Mouse (Mus musculus) c-Kit-positive CD71-positive TER-119-positive erythroid progenitor cells, embryonic 14.5 days (primary cell): ENCODE data around the gene Lim2.

ENCODE experiments used
- DNase-seq: peaks from one replicate; pipeline ENCODE4 v3.0.0-alpha.2; 2013; ENCODE audit warnings: low spot score

Gene Lim2

DNA sequence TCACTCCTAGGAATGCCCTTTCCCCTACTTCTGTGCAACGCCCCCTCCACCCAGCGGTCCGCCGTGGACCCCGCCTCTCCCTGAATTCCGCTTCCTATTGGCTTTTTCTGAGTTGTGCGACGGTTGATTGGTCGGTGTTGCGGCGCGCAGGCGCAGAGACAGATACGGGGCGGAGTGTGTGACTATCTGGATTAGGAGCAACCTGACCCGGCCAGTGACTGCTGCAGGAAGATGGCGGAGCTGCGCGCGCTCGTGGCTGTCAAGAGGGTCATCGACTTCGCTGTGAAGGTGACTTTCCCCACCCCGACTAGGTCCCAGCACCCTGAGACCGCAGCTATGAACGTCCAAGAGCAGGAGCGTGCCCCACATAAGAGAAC, 16.4 kb downstream of the Lim2 start, which contains the start of the genes Etfb and Gm45233:
Gene Etfb (plus strand): TSS at position 167 of the 377 bp plus-strand sequence.
Gene Gm45233 (plus strand): TSS at position 212 of the 377 bp plus-strand sequence.
- peak; percentile 93 for DNase-seq

DNA sequence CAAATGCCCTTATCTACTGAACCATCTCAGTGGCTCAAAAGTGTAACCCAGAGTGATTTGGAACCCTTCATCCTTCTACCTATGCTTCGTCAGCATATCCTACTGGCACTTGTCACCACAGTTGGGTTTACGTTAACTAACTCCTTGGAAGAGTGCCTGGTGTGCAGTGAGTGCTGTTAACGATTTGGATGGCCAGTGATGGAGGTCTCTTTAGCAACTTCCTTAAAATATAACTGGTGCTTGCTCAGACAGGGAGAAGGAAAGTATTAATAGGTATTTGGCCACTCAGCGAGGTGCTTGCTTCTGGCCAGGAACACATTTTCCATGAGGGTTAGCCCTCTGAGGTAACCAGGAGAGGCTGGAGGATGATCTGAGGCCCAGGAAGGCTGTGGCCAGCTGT, 20.3 kb downstream of the Lim2 start:
- DNase-seq, result no peak

DNA sequence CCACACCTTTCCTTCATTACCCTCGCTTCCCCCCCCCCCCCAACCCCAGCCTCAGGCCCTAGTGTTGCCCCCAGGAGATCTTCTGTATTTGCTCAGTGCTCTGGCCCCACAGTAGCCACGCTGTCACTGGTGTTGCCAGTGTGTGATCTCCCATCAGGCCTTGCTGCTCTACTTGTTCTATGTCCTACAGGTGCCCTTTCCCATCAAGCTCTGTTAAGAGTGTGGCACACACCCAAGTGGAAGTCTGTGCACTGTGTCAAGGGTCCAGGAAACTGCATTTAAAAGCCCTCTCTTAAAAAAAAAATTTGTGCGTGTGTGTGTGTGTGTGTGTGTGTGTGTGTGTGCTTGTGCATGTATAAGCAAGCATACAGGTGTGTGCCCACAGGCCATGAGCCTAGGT, 20.8 kb downstream of the Lim2 start:
- no peak for DNase-seq

DNA sequence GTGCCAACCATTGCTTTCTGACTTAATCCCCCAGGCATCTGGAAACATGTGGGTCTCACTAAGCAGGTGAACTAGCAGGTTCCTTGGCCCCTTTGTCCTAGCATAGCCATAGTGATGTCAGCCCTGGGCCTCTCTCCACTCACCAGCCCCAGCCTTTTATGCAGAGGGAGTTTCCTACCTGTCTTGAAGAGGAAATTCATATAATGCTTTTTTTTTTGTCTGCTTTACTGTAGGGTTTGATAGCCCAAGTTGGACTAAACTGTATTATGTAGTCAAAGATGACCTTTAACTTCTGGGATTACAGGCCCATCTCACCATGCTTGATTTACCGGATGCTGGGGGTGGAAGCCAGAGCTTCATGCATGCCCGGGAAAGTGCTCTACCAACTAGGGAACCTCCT, 22.3 kb downstream of the Lim2 start:
- no peak for DNase-seq

DNA sequence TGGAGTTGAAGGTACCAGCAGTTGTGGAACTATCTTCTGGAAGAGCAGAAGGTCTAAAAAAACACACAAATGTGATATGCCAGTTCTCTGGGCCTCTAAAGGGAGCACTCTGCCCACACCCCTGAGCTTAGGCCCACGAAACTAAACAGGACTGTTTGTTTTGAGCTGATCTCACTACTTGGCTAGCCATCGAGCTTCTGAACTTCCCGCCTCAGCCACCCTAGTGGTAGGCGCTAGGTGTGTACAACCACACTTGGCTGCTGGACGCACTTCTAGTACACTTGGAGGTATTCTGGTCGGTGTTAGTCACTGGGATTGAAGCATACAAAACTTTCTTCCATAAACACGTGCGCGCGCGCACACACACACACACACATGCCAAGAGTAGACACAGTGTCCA, 24.3 kb downstream of the Lim2 start:
- no peak for DNase-seq

DNA sequence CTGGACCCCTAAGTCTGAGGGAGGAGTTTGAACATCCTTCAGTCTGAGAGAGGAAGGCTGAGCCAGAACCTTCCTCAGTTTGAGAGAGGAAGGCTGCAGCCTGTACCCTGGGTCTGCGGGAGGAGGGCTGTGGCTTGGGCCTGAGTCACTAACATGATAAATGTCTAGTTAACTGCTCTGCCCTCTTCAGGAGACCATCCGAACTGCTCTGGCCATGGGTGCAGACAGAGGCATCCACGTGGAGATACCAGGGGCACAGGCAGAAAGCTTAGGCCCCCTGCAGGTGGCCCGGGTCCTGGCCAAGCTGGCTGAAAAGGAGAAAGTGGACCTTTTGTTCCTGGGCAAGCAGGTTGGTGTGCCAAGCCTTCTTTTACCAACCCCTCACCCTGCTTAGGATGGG, 25.1 kb downstream of the Lim2 start:
- peak; percentile 14 for DNase-seq

DNA sequence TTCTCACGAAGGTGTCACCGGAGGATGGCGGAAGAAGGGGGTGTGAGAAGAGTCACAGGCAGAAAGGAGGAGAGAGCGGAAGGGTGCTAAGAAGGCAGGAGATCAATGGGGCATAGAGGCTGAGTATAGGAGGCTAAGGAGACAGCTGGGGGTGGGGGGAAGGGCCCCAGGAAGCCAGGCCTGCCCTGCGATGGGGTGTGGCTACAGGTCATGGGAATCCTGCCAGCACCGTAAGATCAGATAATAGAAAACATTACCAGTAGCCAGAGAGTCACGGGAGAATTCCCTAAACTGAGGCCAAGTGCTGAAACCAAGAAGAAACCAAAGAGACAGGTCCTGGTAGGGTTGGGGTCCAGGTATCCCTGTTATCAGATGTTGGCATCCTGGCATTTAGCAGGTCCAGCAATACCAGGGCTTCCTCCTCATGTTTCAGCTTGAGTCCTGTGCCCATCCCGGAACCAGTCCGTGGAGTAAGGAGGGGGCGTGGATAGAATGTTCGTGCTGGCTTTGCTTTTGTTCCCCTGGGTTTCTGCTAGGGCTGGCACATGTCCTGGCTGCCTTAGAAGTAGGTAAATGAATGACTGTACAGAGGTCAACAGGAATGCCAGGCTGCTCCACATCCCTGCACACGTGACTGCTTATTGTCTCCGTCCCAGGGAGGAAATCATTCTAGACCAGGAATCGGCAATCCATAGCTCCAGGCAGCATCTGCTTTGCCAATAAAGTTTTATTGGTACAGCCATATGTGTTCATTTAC, 26.3 kb downstream of the Lim2 start:
- DNase-seq, result no peak

DNA sequence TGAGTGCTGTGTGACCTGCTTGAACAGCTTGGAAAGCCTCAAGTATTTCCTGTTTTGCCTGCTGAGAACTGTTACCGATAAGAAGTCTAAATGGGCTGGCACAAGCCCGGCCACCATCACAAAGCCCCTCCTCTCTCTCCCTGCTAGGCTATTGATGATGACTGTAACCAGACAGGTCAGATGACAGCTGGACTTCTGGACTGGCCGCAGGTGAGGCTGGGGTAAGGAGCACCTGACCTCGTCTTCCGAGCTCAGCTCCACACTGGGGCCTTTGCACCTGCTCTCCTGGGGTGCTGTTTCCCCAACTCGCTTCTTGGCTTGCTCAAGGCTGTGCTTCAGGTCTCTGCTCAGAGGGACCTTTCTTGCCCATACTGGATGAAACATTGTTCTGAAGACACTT, 26.9 kb downstream of the Lim2 start:
- no peak for DNase-seq

DNA sequence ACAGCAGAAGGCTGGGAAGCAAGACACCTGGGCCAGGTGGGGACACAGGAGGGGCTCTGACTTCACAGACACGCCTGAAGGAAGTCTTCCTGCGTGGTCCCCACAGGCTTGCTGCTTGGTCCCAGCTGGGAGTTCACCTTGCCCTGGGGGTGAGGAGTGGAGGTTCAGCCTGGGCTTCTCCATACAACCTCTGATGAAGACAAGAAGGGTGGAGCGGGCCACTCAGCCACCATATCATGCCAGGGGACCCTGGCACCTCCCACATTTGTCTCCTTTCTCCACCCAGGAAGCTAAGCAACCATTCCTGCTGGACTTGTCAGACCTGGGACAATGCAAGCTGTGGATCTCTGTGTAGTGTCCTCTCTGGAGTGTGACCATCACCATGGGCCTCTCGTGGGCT, 35.4 kb downstream of the Lim2 start, which contains the start of gene Vsig10l:
Gene Vsig10l (plus strand): TSS at position 301 of the 400 bp plus-strand sequence.
- no peak for DNase-seq

DNA sequence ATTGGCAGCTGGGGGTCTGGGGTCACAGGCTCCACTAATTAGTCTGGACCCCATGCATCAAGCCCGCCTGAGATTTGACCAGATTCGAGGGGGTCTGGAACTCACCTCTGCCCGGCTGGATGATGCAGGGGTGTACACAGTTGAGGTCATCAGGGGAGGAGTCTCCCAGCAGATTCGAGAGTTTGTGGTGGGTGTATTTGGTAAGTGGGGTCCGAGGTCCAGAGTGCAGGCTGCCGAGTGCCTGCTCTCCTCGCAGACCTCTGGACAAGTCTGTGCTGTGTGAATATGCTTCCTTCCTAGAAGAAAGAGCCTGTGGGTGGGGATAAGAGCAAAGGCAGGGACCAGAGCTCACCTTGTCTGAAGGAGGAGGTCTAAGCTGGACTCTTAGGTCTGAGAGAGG, 36.5 kb downstream of the Lim2 start:
- no peak for DNase-seq

DNA sequence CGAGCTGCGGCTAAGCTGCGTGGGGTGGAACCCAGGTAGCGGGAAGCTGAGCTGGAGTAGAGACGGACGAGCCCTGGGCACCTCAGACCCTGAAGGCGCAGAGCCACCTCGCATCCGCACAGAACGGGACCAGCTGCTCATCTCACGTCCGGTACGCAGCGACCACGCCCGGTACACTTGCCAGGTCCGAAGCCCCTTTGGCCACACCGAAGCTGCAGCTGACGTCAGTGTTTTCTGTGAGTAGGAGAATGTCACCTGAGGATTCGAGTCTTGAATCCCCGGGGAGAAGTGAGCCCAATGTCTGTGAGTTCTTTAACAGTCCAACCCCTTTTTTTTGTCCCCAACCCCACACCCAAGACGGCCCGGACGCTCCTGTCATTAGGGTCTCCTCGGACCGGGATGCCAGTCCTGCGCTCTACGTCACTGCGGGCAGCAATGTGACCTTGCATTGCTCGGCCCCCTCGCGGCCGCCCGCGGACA, 37.4 kb downstream of the Lim2 start:
- no peak for DNase-seq

DNA sequence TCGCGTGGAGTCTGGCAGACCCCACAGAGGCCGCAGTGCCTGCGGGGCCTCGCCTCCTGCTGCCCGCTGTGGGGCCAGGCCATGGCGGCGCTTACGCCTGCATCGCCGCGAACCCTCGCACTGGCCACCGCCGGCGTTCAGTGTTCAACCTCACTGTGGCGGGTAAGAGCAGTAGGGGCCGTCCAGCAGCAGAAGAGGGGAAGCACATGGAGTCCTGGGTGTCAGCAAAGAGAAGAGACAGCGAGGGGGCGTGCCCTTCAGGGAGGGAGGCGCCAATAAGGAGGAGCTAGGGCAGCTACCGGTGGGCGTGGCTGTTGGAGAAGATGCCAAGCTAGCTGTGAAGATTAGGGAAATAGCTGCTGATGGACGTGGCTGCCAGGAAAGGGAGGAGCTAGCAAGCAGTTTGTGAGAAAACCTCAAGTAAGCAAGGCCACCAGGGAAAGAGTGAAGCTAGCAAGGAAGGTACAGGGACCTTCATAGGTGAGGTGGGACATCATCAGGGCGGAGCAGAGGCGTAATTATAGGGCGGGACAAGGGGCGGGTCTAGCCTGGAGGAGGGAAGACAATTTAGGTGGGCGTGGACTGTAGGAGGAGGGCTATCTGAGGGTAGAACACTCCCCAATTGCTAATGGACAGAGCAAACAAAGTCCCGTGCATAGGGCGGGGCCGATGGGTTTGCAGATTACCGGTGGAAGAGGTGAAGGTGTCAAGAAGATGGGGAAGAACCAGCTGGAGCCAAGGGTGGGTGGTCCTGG, 38.1 kb downstream of the Lim2 start:
- DNase-seq, result peak; percentile 89

DNA sequence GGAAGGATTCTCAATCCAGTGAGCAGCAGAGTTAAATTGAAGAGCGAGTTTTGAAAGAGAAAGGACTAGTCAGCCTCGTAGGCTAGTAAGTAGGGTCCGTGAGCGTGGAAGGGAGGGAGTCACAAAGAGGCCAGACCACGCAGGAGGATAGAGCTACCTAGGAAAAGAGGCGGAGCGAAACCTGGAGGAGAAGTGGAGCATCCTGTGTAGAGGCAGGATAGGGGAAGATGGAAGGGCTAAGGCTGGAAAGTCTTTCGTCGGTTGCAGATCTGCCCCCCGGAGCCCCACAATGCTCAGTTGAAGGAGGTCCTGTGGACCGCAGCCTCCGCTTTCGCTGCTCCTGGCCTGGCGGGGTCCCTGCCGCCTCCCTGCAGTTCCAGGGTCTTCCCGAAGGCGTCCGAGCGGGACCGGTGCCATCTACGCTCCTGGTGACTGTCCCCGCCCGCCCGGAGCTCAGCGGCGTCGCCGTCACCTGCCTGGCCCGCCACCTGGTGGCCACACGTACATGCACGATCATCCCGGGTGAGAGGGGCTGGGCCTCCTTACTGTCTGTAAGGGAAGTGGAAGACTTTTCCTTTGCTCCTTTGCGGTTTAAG, 38.7 kb downstream of the Lim2 start:
- peak; percentile 66 for DNase-seq

DNA sequence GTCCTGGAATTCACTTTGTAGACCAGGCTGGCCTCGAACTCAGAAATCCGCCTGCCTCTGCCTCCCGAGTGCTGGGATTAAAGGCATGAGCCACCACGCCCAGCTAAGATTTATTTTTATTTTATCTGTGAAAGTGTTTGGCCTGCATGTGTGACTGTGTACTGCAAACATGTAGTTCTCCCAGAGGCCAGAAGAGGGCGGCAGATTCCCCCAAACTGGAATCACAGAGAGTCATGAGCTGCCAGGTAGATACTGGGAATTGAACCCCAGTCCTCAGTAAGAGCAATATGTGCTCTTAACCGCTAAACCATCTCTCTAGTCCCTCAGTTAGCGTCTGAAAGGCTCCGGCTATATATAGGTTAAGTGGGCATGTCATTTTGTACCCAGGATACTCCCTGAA, 42.9 kb downstream of the Lim2 start:
- DNase-seq, result peak; percentile 32

DNA sequence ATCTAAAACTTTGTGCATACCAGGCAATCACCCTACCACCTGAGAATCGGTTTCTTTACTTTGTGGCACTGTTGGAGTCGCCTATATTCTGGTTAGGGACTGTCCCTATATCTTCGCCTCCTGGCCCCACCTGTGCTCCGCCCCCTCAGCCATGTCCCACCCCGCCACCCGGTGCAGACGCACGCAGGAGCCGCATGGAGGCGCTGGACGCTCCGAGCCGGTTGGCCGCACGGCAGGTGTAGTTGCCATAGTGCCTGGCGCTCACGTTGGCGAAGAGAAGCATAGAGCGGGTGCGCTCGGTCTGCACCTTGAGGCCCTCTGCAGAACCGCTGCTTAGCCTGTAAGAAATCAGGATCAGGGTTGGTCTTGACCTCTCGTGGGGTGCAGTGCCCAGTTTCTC, 48.2 kb downstream of the Lim2 start:
- DNase-seq, result no peak

DNA sequence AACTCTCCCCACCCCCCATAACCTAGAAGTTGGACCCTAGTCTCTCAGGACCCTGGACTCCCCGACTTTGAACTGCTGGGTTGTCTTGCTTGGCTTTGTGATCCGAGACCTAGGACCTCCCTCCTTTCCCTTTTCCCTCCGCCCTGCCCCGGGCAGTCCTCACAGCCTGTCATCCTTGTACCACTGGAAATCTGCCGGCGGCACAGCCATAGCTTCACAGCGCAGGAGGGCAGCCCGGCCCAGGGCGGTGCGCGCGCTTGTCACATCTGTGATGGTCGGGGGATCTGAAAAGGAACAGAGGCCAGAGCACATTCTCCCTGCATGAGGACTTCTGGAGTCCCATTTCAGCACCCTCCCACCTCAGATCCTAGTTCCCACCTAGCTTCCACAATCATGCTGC, 48.9 kb downstream of the Lim2 start:
- DNase-seq, result no peak

DNA sequence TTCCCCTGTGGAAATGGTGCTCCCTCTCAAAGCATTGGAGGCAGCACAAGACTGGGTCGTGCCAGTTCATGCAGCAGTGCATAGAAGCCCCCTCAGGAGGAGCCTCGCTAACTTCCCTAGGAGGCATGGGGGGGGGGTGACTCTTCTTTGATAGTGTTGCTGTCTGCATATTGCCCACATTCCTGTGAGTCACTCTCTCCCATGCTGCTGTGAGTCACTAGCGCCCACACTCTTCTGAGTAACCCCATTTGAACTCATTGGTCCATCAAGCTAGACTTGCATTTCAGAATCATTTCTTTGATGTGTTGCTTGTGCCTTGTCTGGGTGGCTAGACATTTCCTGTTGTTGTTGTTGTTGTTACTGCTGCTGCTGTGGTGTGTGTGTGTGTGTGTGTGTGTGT, 53.7 kb downstream of the Lim2 start:
- DNase-seq, result no peak

DNA sequence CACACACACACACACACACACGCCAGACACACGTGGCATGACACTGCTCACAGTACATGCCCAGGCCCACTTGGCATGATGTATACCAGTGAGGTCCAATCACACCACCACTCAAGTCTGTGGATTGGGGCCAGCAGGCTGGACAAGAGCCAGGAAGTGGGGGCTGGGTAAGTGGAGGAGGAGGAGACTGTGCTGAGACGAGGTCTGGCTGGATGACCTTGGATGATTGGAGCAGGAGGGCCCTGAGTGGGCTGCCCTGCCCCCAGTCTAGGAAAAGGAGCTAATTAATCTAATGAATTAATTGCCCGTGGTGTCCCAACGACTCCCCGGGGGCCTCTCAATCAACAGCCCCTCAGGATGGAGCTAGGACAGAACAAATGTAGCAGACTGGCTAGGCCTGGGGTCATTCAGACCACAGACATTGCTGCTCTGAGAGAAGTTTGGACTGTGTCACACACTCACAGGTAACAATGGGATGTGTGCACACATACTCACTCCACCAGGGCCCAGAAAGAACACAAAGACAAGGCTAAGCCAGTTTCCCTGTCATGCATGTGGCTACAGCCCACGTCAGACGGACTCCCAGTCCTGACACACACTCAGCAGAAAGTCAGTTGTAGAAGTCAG, 54.7 kb downstream of the Lim2 start:
- no peak for DNase-seq

DNA sequence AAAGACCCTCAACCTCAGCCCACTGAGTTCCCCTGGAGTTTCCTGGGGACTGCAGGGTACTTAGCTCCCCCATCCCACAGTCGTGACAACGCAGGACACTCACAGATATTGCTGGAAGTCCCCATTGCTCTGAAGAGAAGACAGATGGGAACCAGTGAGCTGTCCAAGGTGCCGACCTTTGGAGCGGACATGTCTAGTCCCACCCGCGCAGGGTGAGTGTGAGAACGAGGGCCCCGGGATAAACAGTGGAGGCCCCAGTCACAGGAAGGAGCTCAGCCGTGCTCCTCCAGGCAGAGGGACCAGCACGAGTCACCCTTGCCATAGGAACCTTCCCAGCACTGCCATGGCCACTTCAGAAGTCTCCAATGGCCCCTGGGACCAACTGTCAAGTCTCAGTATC, 55.8 kb downstream of the Lim2 start:
- DNase-seq, result no peak
